Mouse (Mus musculus) thymus, postnatal 4 days (tissue): Measurements from ENCODE around the gene Nckap5.

Experiments
- DNase-seq: peaks from one replicate; pipeline ENCODE4 v3.0.0; 2021

Gene Nckap5

DNA sequence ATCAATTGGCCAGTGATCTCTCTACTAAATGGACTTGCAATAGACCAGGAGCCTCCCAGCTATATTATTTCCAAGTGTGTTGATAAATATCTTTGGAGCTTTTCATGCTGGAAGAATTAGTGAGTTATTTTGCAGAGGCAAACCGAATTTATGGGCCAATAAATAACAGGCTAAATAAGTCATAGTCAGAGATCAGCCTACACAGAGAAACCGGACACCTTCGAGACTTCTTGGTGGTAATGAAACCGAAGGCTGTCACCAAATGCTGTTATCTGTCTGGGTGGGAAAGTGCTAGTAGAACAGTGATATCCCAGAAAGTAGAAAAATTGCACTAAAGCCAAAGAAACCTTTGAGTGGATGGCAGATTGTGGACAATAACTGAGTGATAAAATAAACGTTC, 213.6 kb downstream of the Nckap5 start:
- DNase-seq: no peak

- DNase-seq: peak; percentile 22
These were observed 217.7 kb downstream of the Nckap5 start for GRCm38 (mm10) chr1:126612916-126613315.

DNA sequence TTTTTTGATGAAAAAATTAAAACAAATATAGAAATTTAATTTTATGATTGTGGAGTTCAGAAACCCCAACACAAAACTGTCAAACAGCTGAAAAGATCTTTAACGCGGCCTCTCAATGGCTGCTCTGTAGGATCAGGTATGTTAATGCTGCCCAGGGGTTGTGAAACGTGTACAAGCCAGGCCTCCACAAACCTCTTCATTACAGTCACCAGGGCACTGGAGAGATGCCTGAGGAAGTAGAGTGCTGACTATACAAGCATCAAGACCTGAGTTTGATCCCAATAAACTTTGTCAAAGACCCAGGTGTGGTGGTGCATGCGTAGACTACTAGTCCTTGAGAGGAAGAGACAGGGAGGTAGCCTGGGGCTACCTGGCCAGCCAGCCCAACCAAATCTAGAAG, 222.0 kb downstream of the Nckap5 start:
- DNase-seq: no peak

- DNase-seq: no peak
These were observed 224.2 kb downstream of the Nckap5 start for GRCm38 (mm10) chr1:126606189-126607080.

DNA sequence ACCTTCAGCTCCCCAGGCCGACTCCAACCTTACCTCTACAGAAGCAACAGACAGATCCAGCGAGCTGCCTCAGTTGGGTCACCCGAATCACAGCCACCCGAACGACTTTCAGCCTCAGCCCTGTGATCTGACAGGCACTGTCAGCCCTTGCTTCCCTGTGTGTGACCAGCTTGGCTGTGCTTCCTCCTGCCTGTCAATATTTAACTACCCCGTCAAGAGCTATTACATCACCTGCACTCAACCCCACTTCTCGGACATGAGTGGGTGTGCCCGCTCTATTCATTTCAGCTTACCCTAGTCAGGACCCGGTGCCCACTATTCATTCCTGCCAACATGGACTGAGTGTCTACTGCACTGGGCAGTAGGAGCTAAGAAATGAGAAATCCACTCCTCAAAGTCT, 226.0 kb downstream of the Nckap5 start:
- no peak for DNase-seq

- no peak for DNase-seq
These were observed 226.7 kb downstream of the Nckap5 start for GRCm38 (mm10) chr1:126603771-126604515.

DNA sequence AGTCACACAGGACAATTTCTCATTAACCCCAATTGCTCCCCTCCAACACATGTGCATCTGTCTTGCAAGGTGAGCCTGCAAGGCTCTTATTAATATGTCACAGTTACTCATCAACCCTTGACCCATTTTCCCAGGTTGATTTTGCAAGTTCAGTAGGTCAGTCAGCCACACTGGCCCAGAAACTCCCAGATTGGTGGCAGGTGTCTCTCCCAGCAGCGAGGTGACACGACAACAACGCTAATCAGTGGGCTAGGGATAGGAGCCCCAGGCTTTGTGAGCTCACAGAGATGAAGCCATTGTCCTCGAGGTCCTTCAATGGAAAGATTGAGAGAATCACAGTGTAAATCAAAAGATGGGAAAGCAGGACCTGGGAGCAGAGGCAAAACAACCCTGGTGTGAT, 230.0 kb downstream of the Nckap5 start:
- DNase-seq: no peak

DNA sequence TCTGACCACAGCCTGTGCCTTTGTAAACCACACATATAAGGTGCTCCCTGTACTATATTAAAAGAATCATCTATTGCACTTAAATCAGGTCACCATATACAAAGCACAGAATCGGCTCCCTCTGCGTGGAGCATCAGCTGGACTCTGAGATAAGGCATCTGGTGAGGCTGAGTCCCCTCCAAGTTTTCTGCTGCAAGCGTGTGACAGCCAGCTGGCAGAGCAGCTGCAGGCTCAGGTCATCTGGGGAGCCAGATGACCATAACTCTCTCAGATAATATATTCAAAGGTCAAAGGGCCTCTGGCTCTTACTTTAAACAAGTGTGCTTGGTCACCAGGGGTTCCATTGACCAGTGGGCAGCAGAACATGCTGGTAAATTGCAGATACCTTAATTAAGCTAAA, 233.2 kb downstream of the Nckap5 start:
- no peak for DNase-seq

GRCm38 (mm10) chr1:126594796-126595195, 235.8 kb downstream of the Nckap5 start:
- no peak for DNase-seq

DNA sequence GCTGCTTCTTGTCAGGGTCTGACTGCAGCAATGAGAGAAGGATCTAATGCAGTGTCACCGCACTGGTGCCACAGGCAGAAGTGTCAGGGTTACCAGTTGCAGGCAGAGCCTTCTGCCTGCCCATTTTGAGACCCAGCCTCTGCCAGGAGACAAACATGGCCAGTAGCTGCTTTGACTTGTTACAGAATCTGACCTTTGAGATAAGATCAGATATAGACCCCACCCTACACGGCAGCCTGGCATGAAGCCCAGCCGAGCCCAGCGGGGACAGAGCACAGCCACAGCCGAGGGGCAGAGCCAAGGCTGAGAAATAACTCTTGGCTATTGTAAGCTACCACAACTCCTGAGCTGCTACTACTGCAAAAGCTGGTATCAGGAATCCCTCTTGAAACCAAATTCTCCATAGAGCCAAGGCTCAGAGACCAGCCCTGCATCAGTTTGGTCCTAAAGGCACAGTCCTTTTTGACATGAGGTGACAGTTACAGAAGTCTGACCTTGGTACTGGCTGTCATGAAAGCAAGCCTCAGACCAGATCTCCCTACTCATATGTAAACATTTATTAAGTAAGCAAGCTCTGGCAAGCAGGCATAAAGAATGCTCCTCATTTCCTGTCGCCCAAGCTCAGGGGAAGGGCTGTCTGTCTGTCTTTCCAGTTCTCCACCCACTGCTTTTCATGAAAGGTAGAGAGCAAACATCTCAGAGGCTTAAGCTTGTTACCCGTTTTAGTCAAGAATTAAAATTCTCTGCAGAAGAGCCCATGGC, 237.4 kb downstream of the Nckap5 start:
- no peak for DNase-seq

DNA sequence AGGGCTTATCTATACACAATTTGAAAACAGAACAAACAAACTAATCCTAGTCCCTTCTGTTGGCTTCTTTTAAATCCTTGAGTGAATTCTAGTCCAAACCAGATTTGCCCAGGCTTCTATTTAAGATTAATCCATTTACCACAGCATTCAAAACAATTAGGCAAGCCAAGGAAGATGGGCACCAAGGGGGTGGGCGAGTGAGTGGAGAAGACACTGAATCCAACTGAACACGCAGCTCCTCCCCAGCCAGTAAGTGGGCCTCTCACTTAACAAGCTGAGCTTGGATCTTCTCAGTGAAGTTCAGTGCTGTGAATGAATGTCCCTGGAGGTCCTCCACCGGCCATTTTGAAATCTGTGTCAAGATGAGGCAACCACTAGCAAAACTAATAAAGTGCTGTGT, 239.7 kb downstream of the Nckap5 start:
- DNase-seq: no peak

DNA sequence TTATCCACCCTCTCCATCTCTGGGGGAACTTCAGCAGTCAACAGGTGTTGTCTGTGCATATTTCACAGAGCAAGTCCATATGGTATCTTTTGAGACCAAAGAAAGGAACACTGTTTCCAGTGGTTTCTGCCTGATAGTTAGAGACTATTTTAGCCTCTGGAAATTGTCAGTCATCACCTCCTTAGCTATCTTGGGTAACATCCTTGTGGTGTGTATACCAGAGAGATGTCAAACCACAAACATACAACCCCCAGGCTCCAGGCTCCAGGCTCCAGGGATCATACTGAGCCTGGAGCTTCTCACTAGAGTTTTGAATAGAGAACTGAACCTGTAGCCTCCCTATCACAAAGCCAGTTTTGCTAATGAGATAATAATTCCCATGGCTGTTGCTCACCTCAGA, 252.4 kb downstream of the Nckap5 start:
- no peak for DNase-seq

DNA sequence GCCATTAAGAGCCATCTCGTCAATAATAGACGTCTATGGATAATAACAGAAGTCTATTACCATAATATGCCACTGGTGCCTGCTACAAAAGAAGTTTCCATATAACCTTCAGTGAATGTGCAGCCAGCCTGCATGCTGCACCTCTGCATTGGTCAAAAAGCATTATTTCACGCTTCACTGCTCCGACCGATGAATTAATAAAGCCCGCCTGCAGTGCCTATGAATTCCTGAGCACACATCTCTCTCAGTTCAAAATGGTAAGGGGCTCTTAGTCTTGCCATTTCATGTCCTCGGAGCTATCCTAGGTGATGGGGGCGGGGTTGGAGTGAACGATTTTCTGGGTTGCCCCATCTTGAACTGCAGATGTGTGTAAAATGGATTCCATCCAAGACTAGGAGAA, 256.3 kb downstream of the Nckap5 start:
- no peak for DNase-seq

DNA sequence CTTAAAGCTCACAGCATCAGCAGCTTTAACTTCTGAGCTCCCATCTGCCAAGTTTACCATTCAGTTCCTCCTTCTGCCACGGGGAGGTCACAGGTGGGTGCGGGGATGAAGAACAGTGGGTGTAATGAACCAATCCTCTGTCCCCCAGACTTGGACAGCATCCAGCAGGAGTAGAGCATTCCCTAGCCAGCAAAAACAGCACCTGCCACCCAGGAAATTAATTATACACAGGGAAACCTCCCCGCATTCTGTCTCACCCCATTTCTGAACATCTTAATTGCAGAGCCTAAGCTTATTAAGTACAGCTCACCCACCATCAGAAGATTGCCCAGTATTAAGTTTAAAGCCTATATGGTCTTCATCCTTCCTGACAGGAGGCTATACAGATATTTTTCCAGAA, 256.9 kb downstream of the Nckap5 start:
- DNase-seq: no peak

GRCm38 (mm10) chr1:126573097-126573496, 257.5 kb downstream of the Nckap5 start:
- no peak for DNase-seq

DNA sequence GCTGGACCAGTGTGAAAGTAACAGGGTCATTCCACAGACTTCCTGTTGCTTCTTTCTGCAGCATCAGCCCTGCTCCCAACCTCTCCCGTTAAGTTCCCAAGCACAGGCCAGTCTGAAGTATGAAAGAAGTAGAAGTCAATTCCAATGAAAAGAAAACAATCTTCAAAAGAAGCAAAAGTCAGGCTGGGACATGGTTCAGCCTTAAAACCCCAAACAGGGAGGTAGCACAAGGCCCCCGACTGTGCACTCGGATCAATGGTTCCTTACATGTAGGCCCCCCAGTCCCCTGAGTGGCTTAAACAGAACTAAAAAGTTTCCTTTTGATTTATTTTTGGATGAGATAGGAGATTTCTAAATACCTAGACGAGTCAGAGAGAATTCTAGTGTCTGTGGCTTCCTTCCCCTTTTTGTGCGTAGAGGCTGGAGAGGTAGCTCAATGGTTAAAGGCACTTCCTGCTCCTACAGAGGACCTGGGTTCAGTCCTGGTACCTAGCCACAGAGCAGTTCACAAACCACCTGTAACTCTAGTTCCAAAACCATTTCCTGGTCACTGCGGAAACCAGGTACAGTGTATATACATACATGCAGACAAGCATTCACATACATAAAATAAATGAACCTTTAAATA, 260.9 kb downstream of the Nckap5 start:
- DNase-seq: no peak

DNA sequence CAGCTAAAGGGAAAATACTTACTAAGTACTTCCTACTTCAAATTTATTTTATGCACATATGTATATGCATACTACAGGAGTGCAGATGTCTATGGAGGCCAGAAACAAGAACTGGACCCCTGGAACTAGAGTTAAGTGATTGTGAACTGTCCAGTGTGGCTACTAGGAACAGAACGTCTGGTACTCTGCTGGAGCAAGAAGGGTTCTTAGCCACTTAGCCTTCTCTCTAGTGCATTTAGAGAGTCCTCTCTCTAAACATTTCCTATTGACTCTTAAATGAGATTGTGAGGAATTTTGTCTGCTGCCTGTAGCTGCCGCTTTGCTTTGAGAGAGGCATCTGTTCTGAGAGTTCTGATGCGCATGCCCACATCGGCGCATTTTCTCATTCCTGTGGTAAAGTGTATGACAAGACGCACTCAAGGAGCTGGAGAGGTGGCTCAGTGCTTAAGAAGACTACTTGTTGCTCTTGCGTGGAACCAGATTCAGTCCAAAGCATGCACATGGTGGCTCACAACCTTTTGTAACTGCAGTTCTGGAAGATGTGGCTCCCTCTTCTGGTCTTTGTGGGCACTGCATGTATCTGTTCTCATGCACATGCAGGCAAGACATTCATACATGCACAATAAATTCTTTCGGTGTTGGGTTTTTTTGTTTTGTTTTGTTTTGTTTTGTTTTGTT, 261.9 kb downstream of the Nckap5 start:
- peak; percentile 70 for DNase-seq

GRCm38 (mm10) chr1:126565151-126565725, 265.4 kb downstream of the Nckap5 start:
- no peak for DNase-seq

DNA sequence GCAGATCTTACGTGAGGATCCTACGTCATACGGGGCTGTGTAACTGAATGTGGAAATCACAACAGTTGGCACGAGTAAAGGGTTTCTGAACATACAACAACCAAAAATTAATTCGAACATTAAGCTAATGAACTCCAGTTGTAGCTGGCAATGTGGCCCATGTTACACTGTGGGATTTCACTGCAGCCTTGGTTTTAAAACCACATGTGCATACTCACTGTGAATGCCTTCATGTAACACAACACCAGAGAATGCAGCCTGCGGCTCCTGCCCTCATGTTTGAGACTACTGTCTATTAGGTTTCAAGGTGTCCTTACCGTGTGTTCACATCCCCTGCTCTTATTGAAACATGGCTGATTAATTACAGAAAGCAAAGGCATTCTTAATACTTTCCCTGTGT, 269.7 kb downstream of the Nckap5 start:
- no peak for DNase-seq

- DNase-seq: no peak
These were observed 272.8 kb downstream of the Nckap5 start for GRCm38 (mm10) chr1:126557791-126558294.

DNA sequence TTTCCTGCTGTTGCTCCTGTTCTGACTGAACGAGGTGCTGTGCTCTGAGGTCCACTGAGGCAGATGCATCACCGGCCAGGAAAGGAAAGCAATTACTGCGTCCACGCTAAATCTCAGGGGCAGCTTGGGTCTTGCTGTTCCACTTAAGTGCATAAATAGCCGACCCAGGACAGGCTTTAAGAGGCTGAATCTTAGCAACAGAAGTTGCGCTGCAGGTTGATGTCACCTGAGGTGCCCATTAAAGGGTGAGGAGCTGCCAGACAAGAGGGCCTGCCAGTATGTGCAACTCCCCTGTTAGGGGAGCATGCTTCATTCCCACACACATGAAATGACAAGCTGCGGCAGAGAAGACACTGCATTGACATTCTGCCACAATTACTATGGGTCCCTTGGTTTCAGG, 282.6 kb downstream of the Nckap5 start:
- DNase-seq: no peak

DNA sequence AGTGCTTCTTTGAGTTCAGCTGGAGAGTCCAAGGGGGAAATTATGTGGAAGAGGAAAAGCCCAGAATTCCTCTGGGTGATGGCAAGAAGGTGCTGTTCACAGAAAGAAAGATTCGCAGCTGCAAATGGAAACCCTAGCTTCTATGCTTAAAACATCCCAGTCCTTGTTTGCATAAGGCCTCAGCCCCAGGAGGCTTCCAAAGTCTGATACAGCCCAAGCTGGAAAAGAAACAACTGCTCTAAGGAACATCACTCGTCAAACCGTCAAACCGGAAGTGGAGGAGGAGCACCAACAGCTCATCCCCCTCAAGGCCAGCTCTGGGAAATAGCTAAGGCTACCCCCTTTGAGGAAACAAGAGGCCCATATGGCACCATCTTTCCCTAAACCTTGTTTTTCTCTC, 286.1 kb downstream of the Nckap5 start:
- no peak for DNase-seq
